Mouse (Mus musculus): ENCODE measurements at regions not wholly inside any gene's neighbourhood (a gene's known extent, or its start where the extent isn't known, plus 50 kb on each side); places are given as distances from the start of the nearest gene placed in this dataset.

DNA sequence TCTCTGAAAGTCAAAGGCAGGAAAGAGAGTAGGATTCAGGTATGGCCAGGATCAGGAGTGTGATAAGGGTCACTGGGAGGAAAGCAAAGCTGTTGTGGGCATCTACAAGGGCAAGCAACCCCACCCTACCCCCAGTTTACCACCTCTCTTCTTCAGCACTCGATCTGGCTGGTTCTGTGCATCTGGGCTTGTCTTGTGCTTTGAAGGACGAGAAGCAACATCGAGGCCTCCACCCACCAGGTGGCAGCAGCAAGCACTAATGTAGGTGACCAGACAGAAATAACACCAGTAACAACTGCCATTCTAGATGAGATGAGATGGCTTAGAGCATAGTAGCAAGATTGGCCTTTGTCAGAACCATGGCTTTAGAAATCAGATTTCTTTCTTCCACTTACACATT, 507.2 kb upstream of the Sox11 start:
- Histone ChIP-seq H3K27me3 (ENCODE audit: control insufficient read depth, insufficient read depth, insufficient read length) (no peaks in the 10 kb centered on the region), H3K79me3 (ENCODE audit: low read depth) (no peaks in the 10 kb centered on the region), H3ac (ENCODE audit: control insufficient read depth, insufficient read length, low read depth) (no peak overlapping the region), H3K36me3 (ENCODE audit: control insufficient read depth, insufficient read depth) (no peaks in the 10 kb centered on the region), H3K79me2 (ENCODE audit: control insufficient read depth, insufficient read depth) (no peaks in the 10 kb centered on the region), H3K4me3 (ENCODE audit: insufficient read depth, poor library complexity, severe bottlenecking) (no peak overlapping the region)
- no peak for TF ChIP-seq CEBPB (IDR thresholded peaks at IDR 0.05; ENCODE audit: low read depth)
- TF ChIP-seq MAX (IDR thresholded peaks at IDR 0.05), result no peak
- no peak for TF ChIP-seq FOSL1 (IDR thresholded peaks at IDR 0.05; ENCODE audit: insufficient read depth, low read length, poor library complexity, severe bottlenecking)
- TF ChIP-seq USF1 (IDR thresholded peaks at IDR 0.05; ENCODE audit: low read depth), result no peak
- TF ChIP-seq MYOG (IDR thresholded peaks at IDR 0.05; ENCODE audit: control insufficient read depth, extremely low read depth, insufficient read length), result no peak
- TF ChIP-seq MYOD1 (IDR thresholded peaks at IDR 0.05; ENCODE audit: control insufficient read depth, insufficient read length, low read depth), result no peak
- no peak for TF ChIP-seq CTCF (IDR thresholded peaks at IDR 0.05; ENCODE audit: control insufficient read depth, insufficient read depth, insufficient read length)

DNA sequence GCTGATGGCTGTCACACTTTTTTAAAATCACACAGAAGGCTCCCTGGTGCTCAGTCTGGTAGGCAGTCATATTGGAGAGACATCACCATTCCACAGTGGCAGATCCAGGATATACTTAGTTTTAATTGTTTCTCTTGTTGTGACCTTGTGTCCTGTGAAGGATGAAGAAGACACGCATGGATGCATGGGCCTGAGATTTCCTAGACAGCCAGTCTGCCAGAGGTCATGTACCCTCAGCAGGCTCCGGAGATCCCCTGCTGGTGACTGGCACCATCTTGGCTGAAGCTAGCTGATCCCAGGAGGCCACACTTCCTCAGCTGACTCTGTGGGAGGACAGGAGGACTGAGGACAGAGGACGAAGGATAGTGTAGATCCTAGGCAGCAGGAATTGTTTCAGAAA, 506.7 kb upstream of the Sox11 start:
- Histone ChIP-seq H3K27me3 (ENCODE audit: control insufficient read depth, insufficient read depth, insufficient read length) (no peaks in the 10 kb centered on the region), H3ac (ENCODE audit: control insufficient read depth, insufficient read length, low read depth) (no peak overlapping the region), H3K36me3 (ENCODE audit: control insufficient read depth, insufficient read depth) (no peaks in the 10 kb centered on the region), H3K4me3 (ENCODE audit: insufficient read depth, poor library complexity, severe bottlenecking) (no peak overlapping the region), H3K79me3 (ENCODE audit: low read depth) (no peaks in the 10 kb centered on the region), H3K79me2 (ENCODE audit: control insufficient read depth, insufficient read depth) (no peaks in the 10 kb centered on the region)
- TF ChIP-seq FOSL1 (IDR thresholded peaks at IDR 0.05; ENCODE audit: insufficient read depth, low read length, poor library complexity, severe bottlenecking) (no peak), USF1 (IDR thresholded peaks at IDR 0.05; ENCODE audit: low read depth) (no peak), MAX (IDR thresholded peaks at IDR 0.05) (no peak), MYOG (IDR thresholded peaks at IDR 0.05; ENCODE audit: control insufficient read depth, extremely low read depth, insufficient read length) (no peak), MYOD1 (IDR thresholded peaks at IDR 0.05; ENCODE audit: control insufficient read depth, insufficient read length, low read depth) (no peak), CTCF (IDR thresholded peaks at IDR 0.05; ENCODE audit: control insufficient read depth, insufficient read depth, insufficient read length) (no peak), CEBPB (IDR thresholded peaks at IDR 0.05; ENCODE audit: low read depth) (no peak)

DNA sequence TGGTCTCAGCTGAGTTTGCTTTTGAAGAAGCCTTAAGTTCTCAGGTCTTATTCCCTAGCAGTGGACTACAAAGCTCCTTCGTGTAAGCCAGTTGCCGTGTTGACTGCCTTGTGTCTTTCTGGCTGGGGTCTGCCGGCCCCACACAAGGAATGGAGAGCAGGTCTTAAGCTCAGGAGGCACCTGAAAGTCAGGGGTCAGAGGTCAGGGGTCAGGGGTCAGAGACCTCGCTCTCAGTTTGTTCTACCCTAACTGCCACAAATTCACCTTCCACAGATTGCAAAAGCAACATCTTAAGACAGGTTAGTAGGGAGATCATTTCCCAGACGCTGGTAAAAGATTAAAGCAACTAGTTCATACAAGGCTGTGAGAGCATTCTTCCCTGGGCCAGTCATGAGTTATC, 505.8 kb upstream of the Sox11 start:
- TF ChIP-seq USF1 (IDR thresholded peaks at IDR 0.05; ENCODE audit: low read depth) (no peak), FOSL1 (IDR thresholded peaks at IDR 0.05; ENCODE audit: insufficient read depth, low read length, poor library complexity, severe bottlenecking) (no peak), MAX (IDR thresholded peaks at IDR 0.05) (no peak), CTCF (IDR thresholded peaks at IDR 0.05; ENCODE audit: control insufficient read depth, insufficient read depth, insufficient read length) (no peak), MYOG (IDR thresholded peaks at IDR 0.05; ENCODE audit: control insufficient read depth, extremely low read depth, insufficient read length) (no peak), CEBPB (IDR thresholded peaks at IDR 0.05; ENCODE audit: low read depth) (no peak), MYOD1 (IDR thresholded peaks at IDR 0.05; ENCODE audit: control insufficient read depth, insufficient read length, low read depth) (no peak)
- no peak overlapping the region for H3K4me3 ChIP-seq (ENCODE audit: insufficient read depth, poor library complexity, severe bottlenecking)
- H3ac ChIP-seq (ENCODE audit: control insufficient read depth, insufficient read length, low read depth), result no peak overlapping the region
- H3K79me3 ChIP-seq (ENCODE audit: low read depth), result no peaks in the 10 kb centered on the region
- H3K79me2 ChIP-seq (ENCODE audit: control insufficient read depth, insufficient read depth), result no peaks in the 10 kb centered on the region
- no peaks in the 10 kb centered on the region for H3K27me3 ChIP-seq (ENCODE audit: control insufficient read depth, insufficient read depth, insufficient read length)
- H3K36me3 ChIP-seq (ENCODE audit: control insufficient read depth, insufficient read depth), result no peaks in the 10 kb centered on the region

DNA sequence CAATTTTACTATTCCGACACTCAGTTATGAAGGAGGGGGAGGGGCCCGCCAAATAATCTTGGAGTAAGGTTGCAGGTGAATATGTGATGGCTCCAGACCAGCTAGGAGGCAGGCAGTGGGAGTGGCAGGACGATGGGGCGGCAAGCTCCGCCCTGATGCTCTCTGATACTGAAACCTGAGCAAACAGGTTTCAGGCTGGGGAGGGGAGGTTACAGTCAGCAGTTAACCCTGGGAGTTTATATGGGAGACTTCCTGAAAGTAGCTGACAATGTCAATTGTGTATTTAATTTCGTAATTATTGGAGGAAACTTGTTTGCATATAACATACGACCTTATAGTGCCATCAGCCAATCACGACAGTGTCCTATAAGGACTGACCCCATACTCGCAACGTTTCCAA, 505.0 kb upstream of the Sox11 start:
- Histone ChIP-seq H3K79me2 (ENCODE audit: control insufficient read depth, insufficient read depth) (no peaks in the 10 kb centered on the region), H3K79me3 (ENCODE audit: low read depth) (no peaks in the 10 kb centered on the region), H3K27me3 (ENCODE audit: control insufficient read depth, insufficient read depth, insufficient read length) (no peaks in the 10 kb centered on the region), H3ac (ENCODE audit: control insufficient read depth, insufficient read length, low read depth) (no peak overlapping the region), H3K36me3 (ENCODE audit: control insufficient read depth, insufficient read depth) (no peaks in the 10 kb centered on the region), H3K4me3 (ENCODE audit: insufficient read depth, poor library complexity, severe bottlenecking) (no peak overlapping the region)
- no peak for TF ChIP-seq CTCF (IDR thresholded peaks at IDR 0.05; ENCODE audit: control insufficient read depth, insufficient read depth, insufficient read length)
- TF ChIP-seq MYOD1 (IDR thresholded peaks at IDR 0.05; ENCODE audit: control insufficient read depth, insufficient read length, low read depth), result no peak
- no peak for TF ChIP-seq USF1 (IDR thresholded peaks at IDR 0.05; ENCODE audit: low read depth)
- TF ChIP-seq MYOG (IDR thresholded peaks at IDR 0.05; ENCODE audit: control insufficient read depth, extremely low read depth, insufficient read length), result no peak
- TF ChIP-seq FOSL1 (IDR thresholded peaks at IDR 0.05; ENCODE audit: insufficient read depth, low read length, poor library complexity, severe bottlenecking), result no peak
- TF ChIP-seq MAX (IDR thresholded peaks at IDR 0.05), result no peak
- no peak for TF ChIP-seq CEBPB (IDR thresholded peaks at IDR 0.05; ENCODE audit: low read depth)

DNA sequence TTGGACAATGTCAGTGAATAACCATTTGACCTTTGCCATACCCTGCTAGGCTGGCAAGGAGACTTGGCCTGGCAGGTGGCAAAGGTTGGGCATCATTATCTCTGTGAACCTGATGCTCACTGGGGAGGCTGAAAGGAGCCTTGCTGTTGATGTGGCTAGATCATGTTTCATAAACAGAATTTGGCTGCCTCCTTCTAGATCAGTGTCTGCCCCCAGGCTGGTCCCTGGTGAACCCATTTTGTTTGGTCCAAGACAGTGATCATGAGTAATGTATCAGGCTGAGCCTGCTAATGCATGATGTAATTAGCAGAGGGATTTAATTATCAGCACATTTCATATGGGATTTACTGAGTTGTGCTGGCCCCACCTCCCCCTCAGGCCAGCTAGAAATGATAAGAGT, 502.6 kb upstream of the Sox11 start:
- no peaks in the 10 kb centered on the region for H3K27me3 ChIP-seq (ENCODE audit: control insufficient read depth, insufficient read depth, insufficient read length)
- no peak for TF ChIP-seq USF1 (IDR thresholded peaks at IDR 0.05; ENCODE audit: low read depth)
- no peak for TF ChIP-seq FOSL1 (IDR thresholded peaks at IDR 0.05; ENCODE audit: insufficient read depth, low read length, poor library complexity, severe bottlenecking)
- no peak for TF ChIP-seq MYOD1 (IDR thresholded peaks at IDR 0.05; ENCODE audit: control insufficient read depth, insufficient read length, low read depth)
- TF ChIP-seq MAX (IDR thresholded peaks at IDR 0.05), result no peak
- no peak for TF ChIP-seq CTCF (IDR thresholded peaks at IDR 0.05; ENCODE audit: control insufficient read depth, insufficient read depth, insufficient read length)
- TF ChIP-seq MYOG (IDR thresholded peaks at IDR 0.05; ENCODE audit: control insufficient read depth, extremely low read depth, insufficient read length), result no peak
- TF ChIP-seq CEBPB (IDR thresholded peaks at IDR 0.05; ENCODE audit: low read depth), result no peak
- no peaks in the 10 kb centered on the region for H3K36me3 ChIP-seq (ENCODE audit: control insufficient read depth, insufficient read depth)
- H3K4me3 ChIP-seq (ENCODE audit: insufficient read depth, poor library complexity, severe bottlenecking), result no peak overlapping the region
- no peaks in the 10 kb centered on the region for H3K79me2 ChIP-seq (ENCODE audit: control insufficient read depth, insufficient read depth)
- H3ac ChIP-seq (ENCODE audit: control insufficient read depth, insufficient read length, low read depth), result no peak overlapping the region
- H3K79me3 ChIP-seq (ENCODE audit: low read depth), result no peaks in the 10 kb centered on the region

DNA sequence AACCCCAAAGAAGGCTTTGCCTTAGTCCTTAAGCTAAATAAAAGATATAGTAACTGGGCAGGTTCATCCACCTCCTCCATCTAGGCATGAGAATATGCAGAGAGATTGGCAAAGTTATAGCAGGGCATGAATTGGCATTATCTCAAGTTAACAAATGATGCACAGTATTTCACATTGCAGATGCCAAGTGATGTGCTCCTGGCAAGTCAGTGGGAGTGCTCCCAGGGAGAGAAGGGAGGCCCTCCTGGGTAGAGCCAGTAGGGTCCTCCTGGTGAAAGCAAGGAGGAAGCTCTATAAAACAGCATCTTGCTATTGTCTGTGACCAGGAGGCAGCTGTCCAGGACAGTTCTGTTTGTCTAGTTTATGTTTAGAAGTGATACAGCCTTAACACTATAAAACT, 496.6 kb upstream of the Sox11 start:
- Histone ChIP-seq H3K79me3 (ENCODE audit: low read depth) (no peaks in the 10 kb centered on the region), H3K79me2 (ENCODE audit: control insufficient read depth, insufficient read depth) (no peaks in the 10 kb centered on the region), H3K4me3 (ENCODE audit: insufficient read depth, poor library complexity, severe bottlenecking) (no peak overlapping the region), H3K36me3 (ENCODE audit: control insufficient read depth, insufficient read depth) (no peaks in the 10 kb centered on the region), H3ac (ENCODE audit: control insufficient read depth, insufficient read length, low read depth) (no peak overlapping the region), H3K27me3 (ENCODE audit: control insufficient read depth, insufficient read depth, insufficient read length) (no peaks in the 10 kb centered on the region)
- TF ChIP-seq CTCF (IDR thresholded peaks at IDR 0.05; ENCODE audit: control insufficient read depth, insufficient read depth, insufficient read length), result no peak
- no peak for TF ChIP-seq FOSL1 (IDR thresholded peaks at IDR 0.05; ENCODE audit: insufficient read depth, low read length, poor library complexity, severe bottlenecking)
- TF ChIP-seq MYOG (IDR thresholded peaks at IDR 0.05; ENCODE audit: control insufficient read depth, extremely low read depth, insufficient read length), result no peak
- TF ChIP-seq MYOD1 (IDR thresholded peaks at IDR 0.05; ENCODE audit: control insufficient read depth, insufficient read length, low read depth), result no peak
- TF ChIP-seq CEBPB (IDR thresholded peaks at IDR 0.05; ENCODE audit: low read depth), result no peak
